Mouse (Mus musculus) regulatory T cell (primary cell): ENCODE results near the gene Ube2q1.

Experiments
- in situ Hi-C: fragments of 300-600 bp; cut with MboI, MseI; formaldehyde crosslinking; loops from one replicate; pipeline ENCODE4 v1.15.1; 2025; ENCODE audit warnings: high pct_unique_total_duplicates

Gene Ube2q1

DNA sequence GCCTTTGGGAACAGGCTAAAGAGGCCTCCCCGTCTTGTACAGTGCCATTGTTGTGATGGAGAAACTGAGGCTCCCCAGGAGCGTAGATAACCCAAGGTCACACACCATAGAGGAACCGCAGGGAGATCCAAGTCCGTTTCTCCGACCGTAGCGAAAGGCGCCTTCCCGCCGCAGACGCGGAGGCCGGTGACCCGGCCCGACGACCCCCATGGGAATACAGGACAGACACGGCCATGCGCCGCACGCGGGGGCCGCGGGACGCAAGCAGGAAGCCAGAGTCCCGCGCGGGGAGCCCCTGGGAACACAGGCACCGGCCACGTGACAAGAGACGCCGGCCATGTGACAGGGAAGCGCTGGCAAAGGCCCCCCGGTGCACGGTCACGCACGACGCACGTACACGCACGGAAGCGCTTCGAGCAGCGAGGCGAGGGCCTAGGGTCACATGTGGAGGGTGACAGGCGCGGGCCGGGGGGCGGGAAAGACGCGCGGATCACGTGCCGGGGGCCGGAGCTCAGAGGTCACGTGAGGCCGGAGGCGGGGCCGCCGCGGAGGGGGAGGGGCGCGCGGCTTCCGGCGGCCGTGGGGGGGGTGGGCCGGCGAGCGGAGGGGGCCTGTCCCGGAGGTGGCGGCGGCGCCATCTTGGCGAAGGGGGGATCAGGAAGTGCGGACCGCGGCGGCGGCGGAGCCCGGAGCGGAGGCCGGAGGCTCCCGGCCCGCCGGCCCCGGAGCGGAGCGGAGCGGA, at the start of gene Ube2q1:
Ube2q1 (plus strand) TSS at position 649 of the 742 bp plus-strand sequence.
- in situ Hi-C loops, result loop anchor here (5.0 kb wide), 1 partner anchor 41 kb away; no protein-coding TSS in a partner anchor

DNA sequence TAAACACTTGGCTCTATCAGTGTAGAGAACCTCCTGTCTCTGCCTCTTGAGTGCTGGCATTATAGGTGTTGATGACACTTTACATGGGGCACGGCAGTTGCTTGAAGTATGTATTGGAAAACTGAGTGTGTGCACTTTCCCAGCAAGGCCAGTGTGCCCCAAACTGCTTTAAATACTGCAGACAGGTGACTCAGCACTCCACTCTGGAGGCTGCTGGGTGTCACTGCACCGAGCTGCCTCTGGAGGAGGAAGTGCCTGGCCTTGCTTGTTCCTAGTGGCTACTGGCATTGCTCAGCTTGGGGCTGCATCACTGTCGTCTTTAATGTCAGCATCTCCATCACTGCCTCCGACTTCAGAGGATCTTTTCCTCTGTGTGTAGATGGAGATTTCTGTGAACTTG, 46.4 kb upstream of the Ube2q1 start:
- in situ Hi-C loops, result no loop called here

DNA sequence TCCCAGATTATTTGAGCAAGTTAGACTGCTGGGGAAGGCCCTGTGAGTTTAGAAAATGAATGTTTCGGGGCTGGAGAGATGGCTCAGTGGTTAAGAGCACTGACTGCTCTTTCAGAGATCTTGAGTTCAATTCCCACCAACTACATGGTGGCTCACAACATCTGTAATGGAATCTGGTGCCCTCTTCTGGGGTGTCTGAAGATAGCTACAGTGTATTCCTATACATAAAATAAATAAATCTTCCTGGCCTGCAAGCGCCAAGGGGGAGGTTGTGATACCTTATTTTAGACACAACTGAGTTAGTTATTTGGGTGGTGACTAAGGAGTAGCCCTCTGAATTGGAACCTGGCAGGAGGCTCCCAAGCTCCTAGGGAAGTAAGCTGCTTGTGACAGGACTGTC, 44.6 kb upstream of the Ube2q1 start:
- in situ Hi-C loops, result no loop called here

DNA sequence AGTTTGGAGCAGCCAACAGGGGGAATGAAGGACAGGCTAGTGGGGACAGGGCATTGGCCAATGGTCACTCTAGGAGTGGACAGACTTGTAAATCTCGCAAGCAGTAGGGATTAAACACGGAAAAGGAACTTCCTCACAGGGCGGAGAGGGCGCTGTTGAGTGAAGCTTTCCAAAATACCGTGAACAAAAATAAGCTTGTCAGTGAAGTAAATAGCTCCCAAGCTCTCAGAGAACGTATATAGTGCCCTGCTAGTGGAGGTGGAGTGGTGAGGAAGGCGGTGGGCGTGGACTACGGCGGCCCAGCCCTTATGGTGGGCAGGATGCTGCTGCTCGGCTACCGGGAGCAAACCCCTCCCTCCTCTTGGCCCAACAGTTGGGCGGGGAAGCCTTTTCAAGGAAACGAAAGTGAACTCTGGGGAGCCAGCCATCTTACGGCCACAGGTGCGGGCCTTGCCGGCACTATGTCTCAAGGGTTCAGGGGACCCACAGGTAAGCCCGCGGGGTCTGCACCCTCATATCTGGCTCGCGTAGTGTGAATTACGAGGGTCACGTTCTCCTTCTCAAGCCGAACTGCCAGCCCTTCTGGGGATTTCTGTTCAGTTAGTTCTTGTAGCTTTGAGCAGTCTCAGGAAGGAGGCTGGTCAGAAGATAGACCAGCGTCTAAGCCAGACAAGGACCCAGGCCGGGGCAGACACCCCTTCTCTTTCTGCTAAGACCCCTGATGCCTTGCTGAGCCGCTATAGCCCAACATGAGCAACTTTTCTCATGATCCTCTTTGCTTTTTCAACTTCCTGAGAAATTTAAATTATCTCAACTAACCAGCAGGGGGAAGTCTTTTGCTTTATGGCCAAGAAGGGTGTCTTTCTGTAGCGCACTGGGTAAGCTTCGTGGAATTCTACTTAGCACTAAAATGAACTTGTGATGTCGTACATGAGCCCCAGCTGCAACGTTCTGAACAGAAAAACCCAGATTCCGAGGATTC, 42.8 kb upstream of the Ube2q1 start:
- in situ Hi-C loops, result loop anchor here (5.0 to 10.0 kb wide), 2 partner anchors 42 to 1366 kb away; partner anchors contain the start of genes Paqr6 and Ube2q1

DNA sequence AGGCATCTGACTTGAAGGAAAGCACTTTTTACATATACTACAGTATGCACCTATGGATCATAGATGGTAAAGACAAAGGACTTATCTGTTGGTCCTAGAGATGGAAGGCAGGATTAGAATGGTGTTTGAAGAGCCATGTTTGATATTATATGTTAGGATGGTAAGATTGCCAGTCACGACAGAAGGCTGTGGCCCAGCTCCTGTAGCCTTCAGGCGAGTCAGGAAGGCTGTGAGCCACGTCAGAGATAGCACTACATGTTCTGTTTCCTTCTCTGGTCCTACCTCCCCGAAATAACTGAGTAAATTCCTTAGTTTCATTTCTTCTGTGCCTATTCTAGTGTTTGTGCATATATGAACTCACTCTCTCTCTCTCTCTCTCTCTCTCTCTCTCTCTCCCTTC, 41.3 kb upstream of the Ube2q1 start:
- in situ Hi-C loops, result loop anchor here (5.0 to 10.0 kb wide), 2 partner anchors 40 to 1367 kb away; partner anchors contain the start of genes Paqr6 and Ube2q1

DNA sequence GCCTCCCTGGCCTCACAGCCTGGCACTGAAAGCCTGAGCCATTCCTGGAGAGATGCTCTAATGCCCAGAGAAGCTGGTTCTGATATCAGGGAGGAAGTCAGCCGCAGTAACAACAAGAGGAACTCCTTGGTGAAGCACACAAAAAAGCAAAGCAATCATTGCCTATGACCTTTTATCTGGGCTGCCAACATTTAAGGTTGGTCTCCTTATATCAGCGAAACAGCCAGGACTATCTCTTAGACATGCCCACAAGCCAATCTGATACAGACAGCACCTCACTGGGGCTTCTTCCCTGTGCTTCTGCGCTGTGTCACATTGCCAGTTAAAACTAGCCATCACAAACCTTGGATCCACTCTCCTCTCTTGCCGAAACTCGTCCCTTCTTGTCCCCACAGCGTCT, 34.9 kb upstream of the Ube2q1 start:
- in situ Hi-C loops, result loop anchor here (10.0 kb wide), 1 partner anchor 1374 kb away; the partner anchor contains the start of gene Paqr6

DNA sequence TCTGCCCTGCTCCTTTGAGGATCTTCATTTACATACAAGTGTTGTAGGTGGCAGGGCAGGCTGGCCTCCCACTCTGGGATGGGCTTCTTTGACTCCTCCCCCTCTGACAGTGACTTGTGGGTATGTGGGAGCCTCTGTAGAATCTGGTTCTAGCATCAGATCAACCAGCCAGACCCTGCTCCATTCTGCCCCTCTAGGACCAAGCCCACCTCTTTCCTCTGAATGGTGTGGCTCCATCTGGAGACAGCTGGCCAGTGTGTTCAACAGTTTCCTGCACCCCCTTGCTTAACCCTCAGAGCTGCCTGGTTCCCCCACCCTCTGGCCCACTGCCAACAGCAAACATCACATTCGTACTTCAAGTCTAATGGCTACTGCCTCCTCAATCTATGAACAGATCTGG, 21.1 kb upstream of the Ube2q1 start:
- in situ Hi-C loops, result no loop called here

DNA sequence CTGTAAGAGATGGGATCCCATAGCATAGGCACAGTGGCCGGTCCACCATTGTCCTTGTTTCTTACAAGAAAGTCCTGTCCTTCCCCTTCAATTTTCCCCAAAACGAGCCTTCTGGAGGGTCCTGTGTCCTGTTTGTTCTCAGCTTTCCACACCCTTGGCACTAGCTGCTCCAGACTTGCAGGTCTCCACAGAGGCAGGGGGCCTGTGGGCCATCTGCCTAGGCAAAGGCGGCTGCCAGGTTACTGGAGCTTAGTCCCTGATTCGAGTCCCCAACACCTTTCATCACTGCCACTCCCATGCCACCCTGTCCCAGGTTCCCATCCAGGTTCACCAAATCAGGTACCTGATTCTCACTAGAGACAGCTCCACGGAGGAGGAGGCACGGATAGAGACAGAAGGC, 18.1 kb upstream of the Ube2q1 start:
- in situ Hi-C loops, result no loop called here

DNA sequence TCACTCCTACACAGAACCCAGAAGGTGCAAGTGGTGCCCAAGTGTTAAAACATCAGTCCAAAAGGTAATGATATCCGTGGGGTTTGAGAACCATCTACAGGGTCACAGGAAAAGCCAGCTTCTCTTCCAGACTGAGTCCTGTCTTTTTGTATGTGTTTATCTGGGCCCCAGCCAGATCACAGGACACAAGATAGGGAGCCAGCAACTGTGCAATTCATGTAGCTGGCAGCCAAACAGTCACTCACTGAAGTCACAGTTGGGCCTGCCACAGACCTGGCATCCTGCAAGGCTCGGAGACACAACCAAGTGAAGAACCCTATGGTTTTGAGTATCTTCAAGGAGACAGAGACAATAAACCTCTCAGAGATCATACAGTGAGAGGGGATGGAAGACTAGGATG, 15.6 kb upstream of the Ube2q1 start:
- in situ Hi-C loops, result no loop called here

DNA sequence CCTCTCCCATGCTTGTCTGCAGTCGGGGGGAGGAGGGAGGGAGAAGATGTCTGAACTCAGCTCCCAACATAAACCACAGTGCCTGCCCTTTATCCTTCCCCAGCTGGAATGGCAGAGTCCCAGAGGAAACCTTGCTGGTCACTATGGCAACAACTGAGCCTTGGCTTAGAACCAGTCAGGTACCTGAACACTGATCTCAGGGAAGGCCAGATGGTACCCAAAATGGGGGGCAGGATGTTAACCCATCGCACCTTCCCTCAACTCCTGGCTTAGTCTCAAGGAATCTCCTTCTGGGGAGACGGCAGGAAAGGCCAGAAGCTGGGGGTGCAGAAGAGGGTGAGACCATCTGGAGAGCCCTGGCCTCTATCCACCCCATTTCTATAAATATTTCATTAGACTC, 13.6 kb upstream of the Ube2q1 start:
- in situ Hi-C loops, result no loop called here

DNA sequence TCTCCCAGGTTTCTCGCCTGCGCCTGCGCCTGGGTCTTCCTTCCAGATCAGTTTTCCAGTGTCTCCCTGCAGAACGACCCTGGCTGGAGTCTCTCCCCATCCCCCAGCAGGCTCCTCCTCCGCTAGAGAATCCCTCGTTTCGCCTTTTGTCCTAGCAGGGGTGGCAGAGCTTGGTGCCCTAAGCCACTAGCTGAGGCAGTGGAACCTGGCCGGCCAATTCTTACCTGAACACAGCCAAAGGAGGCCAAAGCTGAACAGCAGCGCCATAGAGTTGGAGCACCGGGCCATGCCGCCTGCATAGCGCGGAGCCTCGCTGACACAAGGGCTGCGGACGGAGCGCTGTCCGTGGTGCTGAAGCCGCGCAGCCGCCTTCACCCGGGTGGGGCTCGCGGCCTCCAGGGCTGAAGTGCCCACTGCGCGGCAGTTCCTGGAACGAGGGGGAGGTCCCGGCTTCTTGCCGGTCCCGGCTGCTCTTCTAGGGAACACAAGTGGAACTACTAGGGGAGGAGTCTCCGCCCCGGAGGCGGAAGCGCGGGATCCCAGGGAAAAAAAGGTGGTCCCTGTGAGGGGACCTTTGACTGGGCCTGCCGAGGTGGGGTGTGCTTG, 9.2 kb upstream of the Ube2q1 start, which contains the start of gene Chrnb2:
Chrnb2 (minus strand) TSS at position 514 of the 606 bp plus-strand sequence.
- in situ Hi-C loops, result no loop called here

DNA sequence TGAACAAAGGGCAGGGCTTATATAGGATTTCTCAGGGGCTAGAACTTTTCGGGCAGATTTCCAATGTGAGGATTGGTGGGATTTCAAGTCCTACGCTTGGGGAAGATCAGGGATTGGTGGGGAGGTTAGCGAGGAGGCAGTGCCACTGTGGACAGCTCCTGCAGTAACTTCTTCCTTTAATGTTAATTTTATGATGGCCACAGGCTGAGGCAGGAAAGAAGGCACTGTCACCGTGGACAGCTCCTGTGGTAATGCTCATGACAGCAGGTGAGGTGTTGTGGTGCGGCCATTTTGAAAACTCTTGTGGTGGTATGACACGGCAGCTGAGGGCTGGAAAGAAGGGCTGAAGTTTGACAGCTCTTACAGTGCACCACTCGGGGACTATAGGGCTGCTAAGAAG, 3.8 kb upstream of the Ube2q1 start:
- in situ Hi-C loops, result loop anchor here (5.0 kb wide), 1 partner anchor 262 kb away; no protein-coding TSS in a partner anchor

DNA sequence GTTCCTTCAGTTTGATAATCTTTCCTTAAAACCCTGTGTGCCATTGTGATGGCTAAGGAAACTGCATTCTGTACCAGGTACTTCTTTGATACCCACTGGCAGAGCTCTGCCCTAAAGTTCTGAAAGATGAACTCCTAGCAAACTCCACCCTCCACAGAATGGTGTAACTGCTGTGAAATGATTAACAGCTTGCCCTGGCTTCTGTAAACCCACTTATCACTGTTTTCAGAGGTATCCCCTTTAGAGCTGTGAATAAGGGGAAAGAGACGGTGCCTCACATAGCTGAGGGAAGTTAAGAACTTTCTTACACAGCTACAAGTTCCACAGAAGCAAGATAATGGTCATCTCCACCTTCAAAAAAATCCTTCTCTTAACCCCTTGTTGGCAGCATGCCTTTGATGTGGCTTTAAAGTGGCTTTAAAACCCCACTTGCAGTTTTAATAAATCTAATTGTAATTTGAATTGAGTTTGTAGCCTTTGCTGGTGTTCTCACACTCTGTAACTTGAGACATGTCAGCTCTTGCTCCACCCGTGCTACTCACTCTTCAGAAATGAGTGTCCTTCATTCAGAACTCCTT, 2.9 kb upstream of the Ube2q1 start:
- in situ Hi-C loops, result loop anchor here (5.0 kb wide), 1 partner anchor 38 kb away; no protein-coding TSS in a partner anchor

DNA sequence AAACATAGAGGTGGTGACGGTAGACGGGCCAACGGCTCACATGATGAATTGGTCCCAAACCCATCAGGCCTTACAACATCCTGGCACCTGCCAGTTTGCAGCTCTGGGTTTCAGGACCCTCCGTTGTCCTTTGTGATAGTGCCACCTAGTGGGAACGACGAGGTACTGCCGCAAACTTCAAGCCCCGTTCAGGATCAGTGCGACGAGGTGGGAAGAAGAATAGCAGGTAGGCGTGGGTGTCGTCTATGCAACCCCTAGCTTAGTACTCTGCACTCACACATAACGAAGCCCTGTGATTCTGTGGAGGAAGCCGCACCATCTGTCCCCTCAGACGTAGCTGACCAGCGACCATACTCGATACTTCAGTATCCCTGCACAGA, 838 bp upstream of the Ube2q1 start:
- in situ Hi-C loops, result loop anchor here (5.0 kb wide), 1 partner anchor 40 kb away; no protein-coding TSS in a partner anchor

DNA sequence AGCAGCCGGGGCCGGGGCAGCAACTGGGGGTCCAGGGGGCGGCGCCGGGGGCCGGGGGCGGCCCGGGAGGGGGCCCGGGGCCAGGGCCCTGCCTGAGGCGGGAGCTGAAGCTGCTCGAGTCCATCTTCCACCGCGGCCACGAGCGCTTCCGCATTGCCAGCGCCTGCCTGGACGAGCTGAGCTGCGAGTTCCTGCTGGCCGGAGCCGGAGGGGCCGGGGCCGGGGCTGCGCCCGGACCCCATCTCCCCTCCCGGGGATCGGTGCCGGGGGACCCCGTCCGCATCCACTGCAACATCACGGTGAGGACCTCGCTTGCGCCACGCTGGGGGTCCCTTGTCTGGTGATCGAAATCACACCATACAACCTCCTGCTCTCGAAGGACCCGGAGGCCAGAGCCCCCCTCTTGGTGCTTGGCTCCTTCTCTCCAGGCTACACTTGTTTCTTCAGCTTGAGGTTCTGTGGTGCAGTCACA, 360 bp downstream of the Ube2q1 start:
- in situ Hi-C loops, result loop anchor here (5.0 kb wide), 1 partner anchor 41 kb away; no protein-coding TSS in a partner anchor

DNA sequence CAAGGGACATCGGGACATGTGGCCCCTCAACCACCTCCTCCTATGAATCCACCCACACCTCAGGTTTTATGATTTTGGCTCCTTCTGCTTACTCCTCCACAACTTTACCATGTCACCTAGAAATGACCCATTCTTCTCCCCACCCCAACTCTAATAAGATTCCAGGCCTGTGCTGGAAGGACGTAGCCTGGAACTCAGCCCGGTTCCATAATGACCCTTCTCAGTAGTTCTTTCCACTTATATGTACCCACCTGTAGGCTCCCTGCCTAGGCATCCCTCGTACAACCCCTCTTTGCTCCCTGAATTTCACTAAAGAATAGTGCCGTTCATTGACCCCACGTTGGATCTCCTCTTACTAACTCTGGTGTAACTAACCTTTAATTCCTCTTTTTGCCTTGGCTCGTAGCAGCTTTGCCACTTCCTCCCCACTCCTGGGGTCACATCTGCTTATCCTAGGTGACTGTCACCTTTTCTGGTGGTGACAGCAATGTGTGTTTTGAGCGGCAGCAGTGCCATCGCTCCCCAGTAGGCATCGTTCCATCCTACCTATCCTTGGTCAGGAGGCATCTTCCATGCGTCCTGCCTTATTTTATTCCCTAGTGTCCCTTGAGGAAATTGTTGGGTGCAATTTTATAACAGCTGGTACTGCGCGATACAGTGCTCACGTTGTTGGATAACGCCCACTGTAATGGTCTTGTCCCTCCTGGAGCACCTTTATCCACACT, 982 bp downstream of the Ube2q1 start:
- in situ Hi-C loops, result loop anchor here (5.0 kb wide), 1 partner anchor 42 kb away; no protein-coding TSS in a partner anchor

DNA sequence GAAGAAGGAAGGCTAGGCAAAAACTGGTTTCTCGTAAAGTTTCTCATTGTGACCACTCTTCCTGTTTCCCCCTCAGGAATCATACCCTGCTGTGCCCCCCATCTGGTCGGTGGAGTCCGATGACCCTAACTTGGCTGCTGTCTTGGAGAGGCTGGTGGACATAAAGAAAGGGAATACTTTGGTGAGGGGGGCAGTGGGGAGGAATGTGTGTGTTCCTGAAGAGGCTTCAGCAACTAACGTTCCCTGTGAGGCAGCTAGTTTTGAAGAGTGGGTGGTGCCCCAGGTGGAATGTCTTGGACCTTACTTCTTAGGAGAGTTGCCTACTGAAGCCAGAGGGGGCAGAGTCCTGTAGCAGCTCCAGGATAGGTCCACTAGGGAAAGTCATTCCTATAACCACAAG, 2.6 kb downstream of the Ube2q1 start:
- in situ Hi-C loops, result loop anchor here (5.0 kb wide), 1 partner anchor 86 kb away; no protein-coding TSS in a partner anchor

DNA sequence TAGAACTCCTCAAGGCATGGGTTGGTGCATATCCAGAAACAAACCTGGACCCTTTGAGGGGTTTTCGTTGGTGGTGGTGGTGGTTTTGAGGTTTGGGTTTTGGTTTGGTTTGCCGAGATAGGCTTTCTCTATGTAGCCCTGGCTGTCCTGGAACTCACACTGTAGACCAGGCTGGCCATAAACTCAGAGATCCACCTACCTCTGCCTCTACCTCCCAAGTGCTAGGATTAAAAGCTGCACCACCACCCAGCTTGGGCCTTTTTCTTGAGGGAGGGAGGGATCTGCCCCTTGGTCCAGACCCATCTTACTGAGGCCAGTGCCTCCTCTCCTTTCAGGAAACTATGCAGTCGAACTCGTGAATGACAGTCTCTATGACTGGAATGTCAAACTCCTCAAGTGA, 6.7 kb downstream of the Ube2q1 start:
- in situ Hi-C loops, result no loop called here

DNA sequence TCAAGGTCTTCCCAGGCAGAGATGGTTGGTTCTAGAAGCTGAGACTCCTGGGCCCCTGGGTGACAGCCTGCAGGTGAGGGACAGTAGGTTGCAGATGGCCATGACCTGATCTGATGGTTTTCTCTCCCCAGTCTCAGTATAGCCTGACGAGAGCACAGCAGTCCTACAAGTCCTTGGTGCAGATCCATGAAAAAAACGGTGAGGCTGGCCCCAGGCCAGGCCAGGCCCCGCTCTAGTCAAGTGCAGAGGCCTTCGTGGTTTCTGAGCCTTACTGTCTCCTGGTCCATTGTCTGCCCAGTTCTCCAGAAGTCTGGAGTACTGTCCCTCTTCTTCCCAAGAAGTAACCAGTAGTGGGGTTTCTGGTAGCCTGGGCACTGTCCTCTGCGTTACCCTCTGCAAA, 8.2 kb downstream of the Ube2q1 start:
- in situ Hi-C loops, result no loop called here
